Comparison of ENCODE assay signal across 8 mouse cellular contexts in the genomic region with DNA sequence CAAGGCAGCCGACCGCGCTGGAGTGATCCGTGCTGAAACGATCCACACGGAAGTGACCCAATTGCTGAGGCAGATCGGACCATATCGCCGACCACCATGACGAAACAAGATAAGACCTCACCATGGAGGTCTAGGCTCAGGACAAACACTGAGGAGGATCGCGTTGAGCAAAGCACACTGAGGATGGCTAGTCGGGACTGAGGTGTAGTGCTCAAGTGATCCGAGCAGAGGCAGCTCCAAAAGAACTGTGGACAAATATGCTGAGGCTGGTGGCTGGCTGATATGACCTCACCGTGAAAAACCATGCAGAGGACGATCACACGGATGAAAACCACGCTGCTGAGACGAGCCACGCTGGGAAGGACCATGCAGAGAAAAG.
A peak's percentile ranks its signal among the peaks of the same experiment; 100 is the strongest.
DNase-seq lines count a peak whose midpoint lies in the region; ATAC-seq and TF ChIP-seq lines count a peak whose summit lies in the region.

No protein-coding gene starts in this region.

- no peak for TF ChIP-seq EP300 in CH12.LX (IDR thresholded peaks at IDR 0.05; ENCODE audit: low read length)

- peaks cover 40% of the 10 kb centered on the region for H3K79me2 ChIP-seq in CH12.LX (replicated peaks; ENCODE audit: control insufficient read depth, extremely low read depth, insufficient read depth, poor library complexity, severe bottlenecking)

- in situ Hi-C loops in CH12.LX (cut with MboI; ENCODE audit: low pct_ligation_motif_present, low pct_unique_long_range_greater_than_20kb, low sequenced_read_pairs) = no loop called here

- ATAC-seq in hindbrain, embryonic 16.5 days = no peak; the same call in none of the 2 replicates
- ATAC-seq in monocyte, adult 5-6 weeks (replicated peaks; ENCODE audit: insufficient number of reproducible peaks, low FRiP score, low TSS enrichment, poor library complexity, severe bottlenecking) = no peak

- peaks cover 33% of the 10 kb centered on the region for H3K4me1 ChIP-seq in heart, embryonic 10.5 days
- H3K4me1 ChIP-seq in CH12.LX (ENCODE audit: control insufficient read depth in 1 of 2, insufficient read depth in 2 of 2) = peaks cover 0 to 18% of the 10 kb centered on the region in 2 experiments; a peak in 2 of 4 replicates
- peaks cover 39% of the 10 kb centered on the region for H3K4me1 ChIP-seq in embryonic facial prominence, embryonic 10.5 days
- peaks cover 8% of the 10 kb centered on the region for H3K4me1 ChIP-seq in hindbrain, embryonic 16.5 days (ENCODE audit: control insufficient read depth, insufficient read depth, low read depth, low read length)
- peaks cover 30% of the 10 kb centered on the region for H3K4me1 ChIP-seq in midbrain, embryonic 10.5 days

- intact Hi-C loops in heart, postnatal 14 days (cut with DNase I) = loop anchor here (5.0 kb wide), 1 partner anchor 144 kb away; no protein-coding TSS in a partner anchor

- DNase-seq in heart, embryonic 10.5 days (ENCODE audit: low spot score) = no peak
- DNase-seq in heart, postnatal 14 days = no peak
- DNase-seq in CH12.LX (ENCODE audit: extremely low read depth) = peak; percentile 45
- DNase-seq in embryonic facial prominence, embryonic 10.5 days (ENCODE audit: low spot score) = no peak
- no peak for DNase-seq in midbrain, embryonic 10.5 days (ENCODE audit: low spot score)
- DNase-seq in left cerebral cortex, adult 8-10 months (ENCODE audit: low spot score in 2 of 2) = no peak

- peak overlapping the region; percentile 89 for H3K27ac ChIP-seq in heart, embryonic 10.5 days
- H3K27ac ChIP-seq in CH12.LX (ENCODE audit: insufficient read depth, low read depth) = peak overlapping the region; percentile 51
- peak overlapping the region; percentile 86 for H3K27ac ChIP-seq in embryonic facial prominence, embryonic 10.5 days (replicated peaks)
- peak overlapping the region; percentile 76 for H3K27ac ChIP-seq in hindbrain, embryonic 16.5 days (ENCODE audit: low read depth, low read length)
- peak overlapping the region; percentile 88 for H3K27ac ChIP-seq in midbrain, embryonic 10.5 days (replicated peaks)

- H3K36me3 ChIP-seq in heart, embryonic 10.5 days = peaks cover 36% of the 10 kb centered on the region
- H3K36me3 ChIP-seq in CH12.LX (replicated peaks in 1 of 2; ENCODE audit: control insufficient read depth in 1 of 2, insufficient read depth in 1 of 2, low read length in 1 of 2) = peaks cover 4 to 8% of the 10 kb centered on the region in 2 experiments
- peaks cover 15% of the 10 kb centered on the region for H3K36me3 ChIP-seq in embryonic facial prominence, embryonic 10.5 days (replicated peaks)
- H3K36me3 ChIP-seq in hindbrain, embryonic 16.5 days (ENCODE audit: control insufficient read depth, insufficient read depth, low read length) = no peaks in the 10 kb centered on the region
- peaks cover 8% of the 10 kb centered on the region for H3K36me3 ChIP-seq in midbrain, embryonic 10.5 days

- no peak for TF ChIP-seq RAD21 in CH12.LX (IDR thresholded peaks at IDR 0.05; ENCODE audit: low read depth, low read length)

- H3K27me3 ChIP-seq in heart, embryonic 10.5 days (ENCODE audit: insufficient read depth, poor library complexity, severe bottlenecking) = no peaks in the 10 kb centered on the region
- no peaks in the 10 kb centered on the region for H3K27me3 ChIP-seq in CH12.LX (replicated peaks)
- H3K27me3 ChIP-seq in embryonic facial prominence, embryonic 10.5 days (replicated peaks; ENCODE audit: low read depth, poor library complexity, severe bottlenecking) = no peaks in the 10 kb centered on the region
- H3K27me3 ChIP-seq in hindbrain, embryonic 16.5 days (replicated peaks; ENCODE audit: control insufficient read depth, insufficient read depth, low read length) = no peaks in the 10 kb centered on the region
- 0 out of 2 replicates have a peak, but pooled peaks cover 4% of the 10 kb centered on the region for H3K27me3 ChIP-seq in midbrain, embryonic 10.5 days (ENCODE audit: low read depth, poor library complexity, severe bottlenecking)

- H3K9me3 ChIP-seq in heart, embryonic 10.5 days = peaks cover 15% of the 10 kb centered on the region
- no peaks in the 10 kb centered on the region for H3K9me3 ChIP-seq in CH12.LX (replicated peaks; ENCODE audit: low read length)
- H3K9me3 ChIP-seq in embryonic facial prominence, embryonic 10.5 days = peaks cover 22% of the 10 kb centered on the region
- H3K9me3 ChIP-seq in hindbrain, embryonic 16.5 days (ENCODE audit: control insufficient read depth, low read length) = peaks cover 8% of the 10 kb centered on the region
- H3K9me3 ChIP-seq in midbrain, embryonic 10.5 days (replicated peaks) = peaks cover 18% of the 10 kb centered on the region

- peak overlapping the region; percentile 71 for H3K4me3 ChIP-seq in heart, embryonic 10.5 days
- peak overlapping the region; percentile 70 to 86 (median 81) for H3K4me3 ChIP-seq in CH12.LX (replicated peaks in 1 of 3; ENCODE audit: low read depth in 2 of 3, low read length in 2 of 3, poor library complexity in 1 of 3)
- peak overlapping the region; percentile 68 for H3K4me3 ChIP-seq in embryonic facial prominence, embryonic 10.5 days
- peak overlapping the region; percentile 58 for H3K4me3 ChIP-seq in hindbrain, embryonic 16.5 days (ENCODE audit: low read length)
- peak overlapping the region; percentile 60 for H3K4me3 ChIP-seq in midbrain, embryonic 10.5 days

- peak overlapping the region; percentile 78 for H3K9ac ChIP-seq in CH12.LX (ENCODE audit: insufficient read depth, low read depth)
- H3K9ac ChIP-seq in hindbrain, embryonic 16.5 days (ENCODE audit: low read depth, low read length) = peak overlapping the region; percentile 71

- no peak for TF ChIP-seq CTCF in CH12.LX (conservative IDR thresholded peaks at IDR 0.05 in 1 of 2, IDR thresholded peaks at IDR 0.05 in 1 of 2; ENCODE audit: low read depth in 2 of 2, low read length in 2 of 2)

- 40% methylated on average over 20 of the region's 20 CpGs for WGBS in heart, embryonic 10.5 days
- 44% methylated on average over 20 of the region's 20 CpGs for WGBS in embryonic facial prominence, embryonic 10.5 days
- WGBS in hindbrain, embryonic 16.5 days = 56% methylated on average over 20 of the region's 20 CpGs
- WGBS in midbrain, embryonic 10.5 days = 41% methylated on average over 20 of the region's 20 CpGs

- H3K4me2 ChIP-seq in CH12.LX (ENCODE audit: insufficient read depth, low read depth, poor library complexity, severe bottlenecking) = no peak overlapping the region
- peak overlapping the region; percentile 53 for H3K4me2 ChIP-seq in hindbrain, embryonic 16.5 days (ENCODE audit: low read length)

- dilution Hi-C loops in CH12.LX (cut with MboI; ENCODE audit: extremely low pct_ligation_motif_present, extremely low pct_unique_long_range_greater_than_20kb, low sequenced_read_pairs) = no loop called here

- TF ChIP-seq POLR2A in CH12.LX (IDR thresholded peaks at IDR 0.05; ENCODE audit: low read depth, low read length) = no peak

TF ChIP-seq in CH12.LX, 34 proteins besides CTCF, POLR2A, EP300 and RAD21:
- TF ChIP-seq NELFE (IDR thresholded peaks at IDR 0.05; ENCODE audit: low read depth, low read length) (no peak), MXI1 (IDR thresholded peaks at IDR 0.05; ENCODE audit: low read depth, low read length) (no peak), NRF1 (IDR thresholded peaks at IDR 0.05; ENCODE audit: low read depth, low read length) (no peak), USF1 (IDR thresholded peaks at IDR 0.05; ENCODE audit: low read depth, low read length) (no peak), RCOR1 (conservative IDR thresholded peaks at IDR 0.05; ENCODE audit: low read depth, low read length) (no peak), MAX (IDR thresholded peaks at IDR 0.05; ENCODE audit: low read length) (no peak), MEF2A (IDR thresholded peaks at IDR 0.05; ENCODE audit: borderline replicate concordance, low read depth, low read length) (no peak), POLR2AphosphoS2 (IDR thresholded peaks at IDR 0.05; ENCODE audit: low read depth, low read length) (no peak), MAZ (IDR thresholded peaks at IDR 0.05; ENCODE audit: low read depth, low read length) (no peak), CHD1 (IDR thresholded peaks at IDR 0.05; ENCODE audit: low read depth, low read length) (no peak)
